Mouse (Mus musculus) CH12.LX (cell line): ENCODE measurements around the gene Atp4a. TPM values are rescaled to one million over a fixed set of nuclear protein-coding genes. Genes with fewer than 3 reads are reported as not detected.

Experiments used
- DNase-seq: peaks from one replicate; pipeline ENCODE4 v3.0.0-alpha.2; 2013; ENCODE audit errors: extremely low read depth
- H3K27ac ChIP-seq: 2 replicates; pipeline ENCODE4 v1.5.1; 2012; ENCODE audit warnings: low read depth, mild to moderate bottlenecking, control low read depth, moderate library complexity; ENCODE audit not compliant: insufficient read depth
- H3K27me3 ChIP-seq: replicated peaks from 2 replicates; pipeline ENCODE3; 2012; ENCODE audit warnings: inconsistent platforms
- H3K36me3 ChIP-seq, 2 experiments: replicated peaks in 1 of 2; 2 replicates each; pipeline versions ENCODE3 to v1.6.1; 2012; ENCODE audit warnings: inconsistent platforms in 1 of 2, low read length in 1 of 2, mild to moderate bottlenecking in 1 of 2, mixed read lengths in 1 of 2, moderate library complexity in 1 of 2; ENCODE audit not compliant: control insufficient read depth in 1 of 2, insufficient read depth in 1 of 2
- H3K4me1 ChIP-seq, 2 experiments: 2 replicates each; pipeline ENCODE4 v1.6.1; 2012; ENCODE audit warnings: inconsistent platforms in 1 of 2, moderate library complexity in 1 of 2; ENCODE audit not compliant: insufficient read depth in 2 of 2, control insufficient read depth in 1 of 2
- H3K4me2 ChIP-seq: 2 replicates; pipeline ENCODE4 v1.6.1; 2012; ENCODE audit warnings: low read depth, mild to moderate bottlenecking, control low read depth; ENCODE audit not compliant: poor library complexity, insufficient read depth, severe bottlenecking
- H3K4me3 ChIP-seq, 3 experiments: fragments of 150-350 bp in 1 of 3; sonication (generic) in 1 of 3; replicated peaks in 1 of 3; 2 replicates each; pipeline versions ENCODE3 to v1.5.1; 2011 to 2012; ENCODE audit warnings: low read depth in 2 of 3, low read length in 2 of 3, mild to moderate bottlenecking in 2 of 3, moderate library complexity in 2 of 3, control low read depth in 1 of 3, improper control_type of control experiment in 1 of 3, inconsistent platforms in 1 of 3, mixed read lengths in 1 of 3; ENCODE audit not compliant: poor library complexity in 1 of 3
- H3K79me2 ChIP-seq: replicated peaks from 2 replicates; pipeline ENCODE4 v1.6.1; 2012; ENCODE audit warnings: mild to moderate bottlenecking, moderate library complexity; ENCODE audit not compliant: control insufficient read depth, poor library complexity, insufficient read depth, severe bottlenecking; ENCODE audit errors: extremely low read depth
- H3K9ac ChIP-seq: 2 replicates; pipeline ENCODE4 v1.6.1; 2012; ENCODE audit warnings: low read depth, mild to moderate bottlenecking, control low read depth, moderate library complexity; ENCODE audit not compliant: insufficient read depth
- H3K9me3 ChIP-seq: replicated peaks from 2 replicates; pipeline ENCODE3; 2012; ENCODE audit warnings: low read length, inconsistent platforms, mixed read lengths
- BHLHE40 ChIP-seq: IDR thresholded peaks from 2 replicates; pipeline ENCODE4 v1.6.1; 2011; ENCODE audit warnings: mild to moderate bottlenecking, low read depth, low read length, improper control_type of control experiment
- CHD1 ChIP-seq: IDR thresholded peaks from 2 replicates; pipeline ENCODE4 v1.6.1; 2012; ENCODE audit warnings: low read depth, low read length, improper control_type of control experiment, inconsistent platforms
- CHD2 ChIP-seq: IDR thresholded peaks from 2 replicates; pipeline ENCODE4 v1.6.1; 2011; ENCODE audit warnings: low read length, improper control_type of control experiment
- CTCF ChIP-seq, 2 experiments: IDR thresholded peaks in 1 of 2; conservative IDR thresholded peaks in 1 of 2; 2 replicates each; pipeline ENCODE4 v1.5.1; 2011 to 2012; ENCODE audit warnings: low read depth in 2 of 2, low read length in 2 of 2, improper control_type of control experiment in 1 of 2, inconsistent platforms in 1 of 2, mild to moderate bottlenecking in 1 of 2, moderate library complexity in 1 of 2
- E2F4 ChIP-seq: IDR thresholded peaks from 2 replicates; pipeline ENCODE4 v1.6.1; 2011; ENCODE audit warnings: low read depth, low read length, improper control_type of control experiment; ENCODE audit not compliant: insufficient replicate concordance
- ELF1 ChIP-seq: IDR thresholded peaks from 2 replicates; pipeline ENCODE4 v1.6.1; 2014; ENCODE audit warnings: low read depth, mild to moderate bottlenecking, inconsistent platforms, low read length, improper control_type of control experiment
- EP300 ChIP-seq: IDR thresholded peaks from 2 replicates; pipeline ENCODE4 v1.6.1; 2011; ENCODE audit warnings: low read length, improper control_type of control experiment
- GABPA ChIP-seq: IDR thresholded peaks from 2 replicates; pipeline ENCODE4 v1.6.1; 2012; ENCODE audit warnings: low read depth, low read length, improper control_type of control experiment, inconsistent platforms; ENCODE audit not compliant: insufficient replicate concordance
- IRF4 ChIP-seq: IDR thresholded peaks from 2 replicates; pipeline ENCODE4 v1.6.1; 2014; ENCODE audit warnings: low read depth, mild to moderate bottlenecking, inconsistent platforms, low read length, improper control_type of control experiment
- JUN ChIP-seq: IDR thresholded peaks from 2 replicates; pipeline ENCODE4 v1.6.1; 2011; ENCODE audit warnings: low read depth, mild to moderate bottlenecking, low read length, improper control_type of control experiment, moderate library complexity; ENCODE audit not compliant: insufficient read depth
- MAX ChIP-seq: IDR thresholded peaks from 2 replicates; pipeline ENCODE4 v1.6.1; 2011; ENCODE audit warnings: low read length, improper control_type of control experiment
- MAZ ChIP-seq: IDR thresholded peaks from 2 replicates; pipeline ENCODE4 v1.6.1; 2012; ENCODE audit warnings: low read depth, mild to moderate bottlenecking, inconsistent platforms, low read length, improper control_type of control experiment, moderate library complexity
- MEF2A ChIP-seq: IDR thresholded peaks from 2 replicates; pipeline ENCODE4 v1.6.1; 2014; ENCODE audit warnings: low read depth, mild to moderate bottlenecking, inconsistent platforms, low read length, improper control_type of control experiment, borderline replicate concordance
- MXI1 ChIP-seq: IDR thresholded peaks from 2 replicates; pipeline ENCODE4 v1.6.1; 2011; ENCODE audit warnings: mild to moderate bottlenecking, low read depth, low read length, improper control_type of control experiment
- NELFE ChIP-seq: IDR thresholded peaks from 2 replicates; pipeline ENCODE4 v1.6.1; 2011; ENCODE audit warnings: low read depth, low read length, improper control_type of control experiment
- NRF1 ChIP-seq: IDR thresholded peaks from 2 replicates; pipeline ENCODE4 v1.6.1; 2014; ENCODE audit warnings: low read depth, mild to moderate bottlenecking, inconsistent platforms, low read length, improper control_type of control experiment, moderate library complexity
- POLR2A ChIP-seq: IDR thresholded peaks from 2 replicates; pipeline ENCODE4 v1.6.1; 2011; ENCODE audit warnings: low read depth, mild to moderate bottlenecking, improper control_type of control experiment, low read length
- RAD21 ChIP-seq: IDR thresholded peaks from 2 replicates; pipeline ENCODE4 v1.6.1; 2011; ENCODE audit warnings: low read depth, mild to moderate bottlenecking, low read length, improper control_type of control experiment, moderate library complexity
- RCOR1 ChIP-seq: conservative IDR thresholded peaks from 2 replicates; pipeline ENCODE4 v1.6.1; 2012; ENCODE audit warnings: low read depth, mild to moderate bottlenecking, inconsistent platforms, low read length, improper control_type of control experiment
- SIN3A ChIP-seq: IDR thresholded peaks from 2 replicates; pipeline ENCODE4 v1.6.1; 2012; ENCODE audit warnings: low read length, improper control_type of control experiment, inconsistent platforms
- SMC3 ChIP-seq: IDR thresholded peaks from 2 replicates; pipeline ENCODE4 v1.6.1; 2011; ENCODE audit warnings: low read depth, low read length, improper control_type of control experiment
- UBTF ChIP-seq: IDR thresholded peaks from 2 replicates; pipeline ENCODE4 v1.6.1; 2012; ENCODE audit warnings: low read depth, mild to moderate bottlenecking, inconsistent platforms, low read length, improper control_type of control experiment, moderate library complexity
- USF1 ChIP-seq: IDR thresholded peaks from 2 replicates; pipeline ENCODE4 v1.6.1; 2014; ENCODE audit warnings: low read depth, mild to moderate bottlenecking, inconsistent platforms, low read length, improper control_type of control experiment
- USF2 ChIP-seq: conservative IDR thresholded peaks from 2 replicates; pipeline ENCODE4 v1.6.1; 2011; ENCODE audit warnings: low read depth, low read length, improper control_type of control experiment
- ZC3H11A ChIP-seq: IDR thresholded peaks from 2 replicates; pipeline ENCODE4 v1.6.1; 2012; ENCODE audit warnings: low read depth, mild to moderate bottlenecking, inconsistent platforms, low read length, improper control_type of control experiment
- ZKSCAN1 ChIP-seq: IDR thresholded peaks from 2 replicates; pipeline ENCODE4 v1.6.1; 2012; ENCODE audit warnings: low read depth, inconsistent platforms, low read length, improper control_type of control experiment, borderline replicate concordance
- ZNF384 ChIP-seq: IDR thresholded peaks from 2 replicates; pipeline ENCODE4 v1.6.1; 2012; ENCODE audit warnings: low read depth, low read length, improper control_type of control experiment, inconsistent platforms
- dilution Hi-C: fragments of 300-500 bp; cut with MboI; formaldehyde crosslinking; loops from 2 replicates; pipeline ENCODE4 v1.14.3; 2020; ENCODE audit warnings: low sequenced_read_pairs; ENCODE audit not compliant: extremely low pct_unique_long_range_greater_than_20kb, extremely low pct_ligation_motif_present
- in situ Hi-C: fragments of 300-500 bp; cut with MboI; formaldehyde crosslinking; loops from 3 replicates; pipeline ENCODE4 v1.14.3; 2019; ENCODE audit warnings: low sequenced_read_pairs, low pct_ligation_motif_present, low pct_unique_long_range_greater_than_20kb, mixed read lengths
- polyA plus RNA-seq: library from polyadenylated mRNA; unstranded; fragments of >175 nt; gene quantifications from 2 replicates; pipeline ENCODE4 v1.2.1, GENCODE M21; 2012; ENCODE audit warnings: low read depth; ENCODE audit not compliant: insufficient read length
- total RNA-seq, 2 experiments: library from RNA; depleted of rRNA; stranded (reverse); fragments of 300-350 nt in 1 of 2; fragments of >200 nt in 1 of 2; gene quantifications; 2 replicates each; pipeline ENCODE4 v1.2.3; 2012 to 2014

The Atp4a gene
- total and polyA plus RNA-seq, 3 experiments: 0.33 to 0.67 TPM; not detected in 1

DNA sequence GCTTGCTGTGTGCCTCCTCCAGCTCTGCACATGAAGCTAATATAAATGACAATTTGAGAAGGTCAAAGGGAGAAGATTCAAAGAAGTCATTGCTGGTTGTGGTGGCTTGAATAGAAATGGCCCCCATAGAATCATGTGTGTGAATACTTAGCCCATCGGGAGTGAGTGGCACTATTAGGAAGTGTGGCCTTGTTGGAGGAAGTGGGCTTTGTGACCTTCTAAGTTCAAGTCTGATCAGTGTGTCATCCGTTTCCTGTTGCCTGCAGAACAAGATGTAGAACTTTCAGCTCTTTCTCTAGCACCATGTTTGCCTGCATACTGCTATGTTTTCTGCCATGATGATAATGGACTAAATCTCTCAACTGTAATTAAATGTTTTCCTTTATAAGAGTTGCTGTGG lies 28.6 kb upstream of the Atp4a start:
- Histone ChIP-seq H3K27me3 (peaks cover 8% of the 10 kb centered on the region), H3K4me3 (no peak overlapping the region), H3K9ac (no peak overlapping the region), H3K4me2 (no peak overlapping the region), H3K4me1 (no peaks in the 10 kb centered on the region), H3K27ac (no peak overlapping the region), H3K9me3 (no peaks in the 10 kb centered on the region)
- in situ Hi-C loops (no loop called here), dilution Hi-C loops (no loop called here)
- no peak for TF ChIP-seq CTCF (conservative IDR thresholded peaks at IDR 0.05 in 1 of 2, IDR thresholded peaks at IDR 0.05 in 1 of 2; ENCODE audit: low read depth in 2 of 2, low read length in 2 of 2)
- no peak for TF ChIP-seq MXI1
- no peak for TF ChIP-seq GABPA
- no peak for TF ChIP-seq SMC3
- no peak for TF ChIP-seq MEF2A
- TF ChIP-seq USF2: no peak
- no peak for TF ChIP-seq UBTF
- TF ChIP-seq MAZ: no peak
- no peak for TF ChIP-seq ZC3H11A
- no peak for TF ChIP-seq JUN
- TF ChIP-seq SIN3A: no peak
- no peak for TF ChIP-seq USF1
- no peak for TF ChIP-seq ELF1
- TF ChIP-seq, all 38 proteins: peak for 0
- H3K36me3 ChIP-seq: no peaks in the 10 kb centered on the region
- no peaks in the 10 kb centered on the region for H3K79me2 ChIP-seq
- DNase-seq: no peak

DNA sequence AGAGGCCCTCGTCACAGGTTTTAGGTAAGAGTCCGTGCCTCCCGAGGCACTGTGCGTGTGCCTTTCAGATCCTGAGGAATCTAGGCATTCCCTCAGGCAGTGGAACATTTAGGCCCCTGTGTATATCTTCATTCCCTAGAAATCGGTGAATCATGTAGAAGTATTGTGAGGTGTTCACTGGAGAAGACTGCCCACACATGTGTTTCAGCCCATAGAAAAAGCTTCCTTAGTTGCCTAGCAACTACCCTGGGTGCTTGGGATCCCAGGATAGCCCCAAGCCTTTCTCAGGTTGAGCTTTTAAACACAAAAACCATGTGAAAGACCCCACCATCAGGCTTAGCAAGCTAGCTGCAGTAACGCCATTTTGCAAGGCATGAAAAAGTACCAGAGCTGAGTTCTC lies 23.7 kb upstream of the Atp4a start:
- DNase-seq: no peak
- H3K27ac ChIP-seq: no peak overlapping the region

DNA sequence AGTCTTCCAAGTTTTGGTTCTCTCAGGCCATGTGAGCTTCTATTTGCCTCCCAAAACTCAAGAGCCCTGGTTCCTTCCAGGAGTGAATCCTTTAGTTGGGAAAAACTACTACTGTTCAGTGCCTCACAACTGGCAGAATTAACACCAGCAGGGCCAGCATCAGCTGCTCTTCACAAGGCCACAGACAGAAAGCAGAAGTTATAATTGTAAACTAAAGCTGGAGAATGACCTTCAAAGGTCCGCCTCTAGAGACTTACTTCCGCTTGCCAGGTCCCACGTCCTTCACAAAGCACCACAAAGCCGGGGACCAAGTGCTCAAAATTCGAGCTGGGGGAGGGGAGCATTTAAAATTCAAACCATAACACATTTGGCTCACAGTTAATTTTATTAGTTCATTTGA lies 13.9 kb upstream of the Atp4a start:
- Histone ChIP-seq H3K79me2 (no peaks in the 10 kb centered on the region), H3K4me1 (peaks cover 2 to 21% of the 10 kb centered on the region in 2 experiments; a peak in 3 of 4 replicates), H3K4me2 (peak overlapping the region; percentile 94), H3K27me3 (no peaks in the 10 kb centered on the region), H3K27ac (no peak overlapping the region), H3K4me3 (peak overlapping the region in 1 of 3 experiments; percentile 37), H3K9me3 (no peaks in the 10 kb centered on the region), H3K9ac (peak overlapping the region; percentile 35), H3K36me3 (no peaks in the 10 kb centered on the region)
- dilution Hi-C loops (no loop called here), in situ Hi-C loops (no loop called here)
- TF ChIP-seq CHD2: no peak; the same call in 1 of the 2 replicates
- TF ChIP-seq ZNF384: no peak
- TF ChIP-seq MAX: no peak
- TF ChIP-seq NRF1: no peak
- 0 out of 2 replicates have a peak, but pooled peaks have one; percentile 7 for TF ChIP-seq EP300
- peak; percentile 48 for TF ChIP-seq ELF1
- TF ChIP-seq NELFE: peak; percentile 15; the same call in 1 of the 2 replicates
- TF ChIP-seq ZKSCAN1: no peak
- no peak for TF ChIP-seq BHLHE40
- TF ChIP-seq POLR2A: no peak
- TF ChIP-seq RCOR1: no peak
- TF ChIP-seq IRF4: no peak
- peak; percentile 61 for DNase-seq

More for the DNA sequence above, 23.7 kb upstream of the Atp4a start:
- no peak for TF ChIP-seq RAD21
- TF ChIP-seq E2F4: no peak
- TF ChIP-seq ELF1: no peak
- no peak for TF ChIP-seq CHD1
- Histone ChIP-seq H3K79me2 (no peaks in the 10 kb centered on the region), H3K4me2 (no peak overlapping the region), H3K9me3 (no peaks in the 10 kb centered on the region), H3K4me1 (no peaks in the 10 kb centered on the region), H3K9ac (no peak overlapping the region), H3K36me3 (no peaks in the 10 kb centered on the region), H3K4me3 (no peak overlapping the region), H3K27me3 (peaks cover 2% of the 10 kb centered on the region)
- dilution Hi-C loops: no loop called here
- in situ Hi-C loops: no loop called here
